Mouse (Mus musculus) cerebellum, postnatal 10 days (tissue): Measurements from ENCODE around the gene Gstp1.
"Not testable (repeated sequence)": the region's sequence is repeated elsewhere in the genome, so short reads cannot be mapped to it uniquely, and the experiment has no call there.

Source experiments
- DNase-seq, 2 experiments: peaks; one replicate each; pipeline ENCODE4 v3.0.0; 2021; ENCODE audit warnings: mixed read lengths in 2 of 2

The Gstp1 gene

DNA sequence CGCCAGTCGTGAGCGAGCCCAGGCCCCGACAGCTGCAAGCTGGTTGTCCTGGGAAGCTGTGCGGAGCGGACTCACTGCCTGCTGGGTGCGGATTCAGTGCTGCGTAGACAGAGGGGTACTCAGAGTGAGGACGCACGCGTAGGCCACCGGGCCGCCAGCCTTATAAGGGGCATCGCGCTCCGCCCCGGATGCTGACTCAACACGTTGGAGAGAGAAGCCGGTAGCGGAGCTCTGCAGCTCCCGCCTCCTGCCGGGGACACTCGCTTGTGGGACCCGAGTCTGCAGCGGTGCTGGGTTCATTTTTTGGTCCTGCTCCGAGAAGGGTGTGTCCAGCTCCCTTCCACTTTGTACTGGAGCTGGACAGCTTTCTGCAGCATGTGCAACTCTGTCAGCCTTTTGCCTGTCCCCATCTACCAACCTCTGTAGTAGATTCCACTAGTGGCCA is at the start of gene Gstp1:
Gene Gstp1 (minus strand): TSS at position 198 of the 445 bp plus-strand sequence.
- DNase-seq = peak; percentile 81 to 87

DNA sequence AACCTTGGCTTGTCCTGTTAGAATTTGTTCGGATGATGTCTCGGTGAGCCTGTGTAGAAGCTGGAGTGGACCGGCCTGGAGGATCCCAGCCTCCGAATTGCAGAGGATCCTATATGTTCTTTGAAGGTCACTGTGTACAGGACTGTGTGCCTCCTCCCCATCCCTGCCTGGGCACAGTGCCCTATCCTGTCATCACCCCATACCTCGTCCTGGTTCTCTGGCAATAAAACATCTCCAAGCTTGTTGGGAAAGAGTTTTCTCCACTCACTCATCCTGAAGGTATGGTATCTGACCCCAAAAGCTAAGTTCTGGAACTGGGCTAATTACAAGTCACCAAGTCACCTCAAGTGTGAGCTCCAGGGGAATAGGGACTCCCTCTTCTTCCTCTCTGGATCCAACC is 49.3 kb upstream of the Gstp1 start:
- no peak for DNase-seq

DNA sequence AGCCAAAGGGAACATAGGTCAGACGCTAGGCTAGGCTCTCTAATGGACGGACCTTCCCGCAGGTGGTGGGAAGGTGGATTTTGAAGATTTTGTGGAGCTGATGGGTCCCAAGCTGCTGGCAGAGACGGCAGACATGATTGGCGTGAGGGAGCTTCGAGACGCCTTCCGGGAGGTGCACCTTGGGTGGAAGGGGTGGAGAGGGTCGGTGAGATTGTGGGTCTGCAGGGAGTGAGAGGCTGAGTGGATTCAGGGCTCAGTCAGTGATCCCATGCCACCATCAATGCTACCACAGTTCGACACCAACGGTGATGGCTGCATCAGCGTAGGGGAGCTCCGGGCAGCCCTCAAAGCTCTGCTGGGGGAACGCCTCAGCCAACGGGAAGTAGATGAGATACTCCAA is 48.4 kb upstream of the Gstp1 start:
- DNase-seq = no peak

DNA sequence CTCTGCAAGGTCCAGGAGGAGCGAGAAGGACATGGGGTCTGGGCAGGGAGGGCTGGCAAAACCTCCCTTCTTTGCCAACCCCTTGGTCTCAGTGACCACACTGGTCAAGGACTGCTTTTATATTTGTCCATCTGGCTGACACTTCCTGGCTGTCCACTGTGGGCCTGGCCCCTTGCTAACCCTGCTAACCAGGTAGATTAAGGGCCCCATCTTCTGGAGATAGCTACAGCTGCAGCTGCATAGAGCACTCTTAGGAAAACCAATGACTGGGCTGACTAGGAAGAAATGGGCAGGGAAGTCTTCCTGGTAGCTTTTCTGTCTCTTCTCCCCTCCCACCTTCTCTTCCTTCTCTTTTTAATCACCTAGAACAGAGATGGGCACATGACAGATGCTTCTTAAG is 47.2 kb upstream of the Gstp1 start:
- DNase-seq = no peak

DNA sequence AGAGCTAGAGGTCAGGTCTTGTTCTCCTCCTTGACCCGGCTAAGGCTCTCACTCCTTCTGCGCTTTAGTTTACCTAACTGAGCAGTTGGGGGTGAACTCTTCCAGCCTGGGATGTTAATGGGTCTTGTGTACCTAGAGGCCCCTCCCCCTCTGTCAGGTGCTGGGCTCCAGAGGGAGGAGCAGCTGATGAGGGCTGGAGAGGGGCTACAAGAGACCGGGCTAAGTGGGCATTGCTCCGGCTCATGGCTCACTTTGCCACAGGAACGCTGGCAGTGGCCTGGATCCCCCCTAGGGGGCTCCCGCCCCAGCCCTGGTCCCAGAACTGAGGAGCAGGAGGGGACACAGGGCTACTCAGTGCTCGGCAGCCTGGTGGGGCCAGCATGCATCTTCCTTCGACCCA is 46.0 kb upstream of the Gstp1 start:
- no peak for DNase-seq

DNA sequence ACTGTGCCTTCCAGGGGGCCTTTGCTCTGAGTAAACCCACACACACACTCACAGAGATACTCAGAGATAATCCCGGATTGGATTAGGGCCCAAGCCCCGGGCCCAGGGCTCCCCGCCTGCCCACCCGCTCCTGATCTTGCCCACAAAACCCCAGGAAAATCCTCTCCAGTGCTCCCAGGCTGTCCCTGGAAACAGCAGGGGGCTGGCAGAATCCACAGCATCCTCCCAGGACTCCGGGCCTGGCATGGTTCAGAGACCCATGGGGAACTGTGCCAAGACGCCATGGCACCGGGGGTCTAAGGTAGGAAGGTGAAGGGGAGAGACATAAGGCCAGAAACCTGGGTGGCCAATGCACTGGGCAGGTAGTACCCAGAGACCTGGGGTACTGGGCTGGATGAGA is 45.5 kb upstream of the Gstp1 start:
- DNase-seq = no peak

DNA sequence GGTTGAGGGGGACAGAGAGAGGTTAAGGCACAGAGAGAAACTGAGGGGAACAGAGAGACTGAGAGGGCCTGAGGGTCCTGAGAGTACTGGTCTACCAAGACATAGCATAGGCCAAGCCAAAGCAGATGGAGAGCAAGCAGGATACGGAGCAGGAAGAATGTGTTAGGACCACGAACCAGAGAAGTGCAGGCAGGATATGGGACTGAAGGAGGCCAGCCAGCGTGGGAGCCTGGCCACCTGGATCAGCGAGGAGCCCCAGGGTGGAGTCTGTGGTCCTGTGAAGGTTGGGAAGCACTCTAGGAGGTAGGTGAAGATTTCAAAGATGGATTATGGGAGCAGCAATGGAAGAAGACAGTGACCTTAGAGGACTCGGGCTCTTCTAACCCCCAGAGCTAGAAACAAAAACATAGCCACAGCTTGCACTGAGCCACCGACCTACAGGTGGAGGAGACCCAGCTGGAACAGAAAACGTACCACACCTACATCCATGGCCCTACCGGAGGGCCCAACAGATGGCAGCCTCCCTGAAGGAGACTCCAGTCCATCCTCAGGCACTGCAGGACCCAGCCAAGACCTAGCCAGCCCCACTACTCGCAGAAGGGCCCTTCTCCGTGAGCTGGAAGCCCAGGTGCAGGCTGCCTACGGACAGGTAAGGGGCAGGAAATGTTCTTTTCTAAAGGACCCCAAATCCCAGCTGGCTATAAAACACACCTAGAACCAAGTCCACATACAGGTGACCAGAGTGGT is 44.6 kb upstream of the Gstp1 start:
- DNase-seq = no peak

DNA sequence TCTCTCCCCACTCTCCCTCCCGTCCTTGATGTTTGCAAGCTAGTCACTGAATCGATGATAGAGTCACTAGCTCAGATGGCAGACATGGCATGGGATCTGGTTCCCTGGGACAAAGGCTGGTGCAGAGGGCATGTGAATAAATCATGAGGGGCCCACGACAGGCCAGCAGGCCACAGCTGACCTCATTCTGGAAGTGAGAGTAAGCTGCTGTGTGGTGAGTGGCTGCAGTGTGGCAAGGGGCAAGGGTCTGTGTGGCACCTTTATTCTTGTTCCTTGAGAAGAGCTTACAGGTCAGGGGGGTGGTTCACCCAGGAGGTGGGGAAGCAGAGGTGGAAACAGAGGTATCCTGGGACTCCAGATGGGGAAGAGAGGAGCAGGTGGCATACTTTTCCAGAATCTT is 43.6 kb upstream of the Gstp1 start, which contains the start of gene Cabp2:
Gene Cabp2 (plus strand): TSS at position 185 of the 400 bp plus-strand sequence.
- DNase-seq = no peak

DNA sequence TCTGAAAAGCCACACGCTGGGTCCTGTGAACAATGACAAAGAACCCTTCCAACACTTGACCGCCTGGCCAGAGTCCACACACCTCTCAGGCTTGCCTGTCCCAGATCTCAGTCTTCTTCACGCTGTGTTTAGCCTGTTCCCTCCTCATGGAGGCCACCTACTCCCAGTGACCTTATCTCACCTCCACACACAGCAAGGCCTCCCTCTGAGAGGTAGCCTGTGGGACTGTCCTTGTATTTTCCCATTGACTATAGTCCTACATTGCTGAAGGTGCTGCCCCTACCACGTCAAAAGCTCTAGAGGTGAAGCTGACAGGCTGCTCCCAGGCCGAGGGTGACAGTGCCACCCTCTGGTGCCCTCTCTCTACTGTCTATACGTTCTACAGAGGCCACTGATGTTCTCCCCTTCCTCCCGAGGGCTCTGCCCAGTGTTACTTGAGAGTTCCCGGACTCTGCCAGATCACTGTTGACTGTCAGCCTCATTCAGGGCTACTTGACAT is 42.8 kb upstream of the Gstp1 start:
- DNase-seq = peak; percentile 67 to 75

DNA sequence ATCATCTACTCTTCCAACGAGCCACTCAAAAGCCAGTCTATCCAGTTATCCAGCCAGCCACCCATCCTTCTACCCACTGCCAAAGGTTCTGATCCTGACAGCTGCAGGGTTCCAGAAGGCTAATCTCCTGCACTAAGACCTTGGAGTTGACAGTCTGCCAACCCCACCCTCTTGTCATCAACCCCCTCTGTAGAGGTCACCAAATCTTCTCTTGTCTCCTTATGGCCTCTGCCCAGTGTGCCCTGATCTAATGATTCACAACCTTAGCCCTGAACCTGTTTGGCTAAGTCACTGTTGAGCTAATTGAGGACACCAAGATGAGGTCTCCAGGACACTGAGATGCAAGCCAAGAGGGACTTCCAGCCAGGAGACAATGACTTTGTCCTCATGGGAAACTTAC is 41.8 kb upstream of the Gstp1 start:
- DNase-seq = no peak

DNA sequence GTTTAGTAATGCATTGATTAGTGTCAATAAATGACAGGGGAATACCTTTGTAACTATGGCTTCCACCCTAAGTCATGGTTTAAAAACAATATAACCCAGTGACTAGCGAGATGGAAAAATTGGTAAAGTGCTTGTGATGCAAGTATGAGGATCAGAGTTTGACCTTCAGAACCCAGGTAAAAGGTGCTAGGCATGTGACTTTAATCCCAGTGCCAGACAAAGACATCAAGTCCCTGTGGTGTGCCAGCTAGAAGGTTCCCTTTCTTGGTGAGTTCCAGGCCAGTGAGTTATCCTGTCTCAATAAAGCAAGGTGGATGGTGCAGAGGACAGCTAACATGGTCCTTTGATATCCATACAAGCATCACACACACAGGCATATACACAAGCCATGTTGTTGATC is 37.7 kb upstream of the Gstp1 start:
- no peak for DNase-seq

DNA sequence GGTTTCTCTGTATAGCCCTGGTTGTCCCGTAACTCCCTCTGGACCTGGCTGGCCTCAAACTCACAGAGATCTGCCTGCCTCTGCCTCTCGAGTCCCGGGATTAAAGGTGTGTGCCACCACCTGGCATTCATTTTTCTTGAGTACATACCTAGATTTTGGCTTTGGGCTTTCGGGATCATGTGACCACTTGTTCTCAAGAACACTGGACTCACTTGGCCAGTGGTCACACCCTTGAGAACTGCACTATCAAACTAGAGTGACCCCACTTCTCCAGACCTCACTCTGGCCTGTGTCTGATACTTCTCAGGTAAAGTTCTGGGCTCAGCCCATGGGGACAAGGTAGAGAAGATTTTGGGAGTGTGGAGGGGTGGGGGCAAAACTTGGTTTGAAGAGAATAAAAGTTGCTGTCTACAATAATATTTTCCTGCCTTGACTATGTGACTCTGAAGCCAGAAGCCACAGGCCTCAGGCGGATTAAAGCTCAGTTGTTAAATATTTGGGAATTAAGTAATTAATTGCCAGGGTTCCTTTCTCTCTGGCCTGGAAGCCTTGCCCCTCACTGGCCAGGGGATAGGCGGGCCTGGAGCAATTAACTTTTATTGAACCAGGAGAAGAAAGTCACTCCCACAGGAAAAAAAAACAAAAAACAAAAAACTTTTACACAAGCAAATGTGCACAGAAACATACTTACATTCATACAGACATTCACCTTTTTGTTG is 35.1 kb upstream of the Gstp1 start:
- DNase-seq = no peak

DNA sequence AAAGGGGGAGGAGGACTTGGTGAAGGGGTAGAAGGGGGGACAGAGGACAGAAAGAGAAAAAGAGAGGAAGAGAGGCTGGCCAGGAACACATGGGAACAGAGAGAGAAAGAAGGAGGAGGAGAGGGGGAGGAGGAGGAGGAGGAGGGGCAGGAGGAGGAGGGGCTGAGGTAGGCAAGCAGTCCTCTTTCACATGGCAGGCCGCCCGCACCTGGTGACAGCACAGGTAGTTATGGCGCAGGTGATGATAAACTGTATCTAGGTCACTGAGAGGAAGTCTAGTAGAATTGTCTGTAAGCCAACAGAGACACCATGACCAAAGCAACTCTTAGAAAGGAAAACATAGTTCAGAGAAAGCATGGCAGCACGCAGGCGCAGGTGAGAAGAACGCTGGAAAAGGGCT is 33.6 kb upstream of the Gstp1 start:
- DNase-seq = peak in 1 of 2 experiments; percentile 49

DNA sequence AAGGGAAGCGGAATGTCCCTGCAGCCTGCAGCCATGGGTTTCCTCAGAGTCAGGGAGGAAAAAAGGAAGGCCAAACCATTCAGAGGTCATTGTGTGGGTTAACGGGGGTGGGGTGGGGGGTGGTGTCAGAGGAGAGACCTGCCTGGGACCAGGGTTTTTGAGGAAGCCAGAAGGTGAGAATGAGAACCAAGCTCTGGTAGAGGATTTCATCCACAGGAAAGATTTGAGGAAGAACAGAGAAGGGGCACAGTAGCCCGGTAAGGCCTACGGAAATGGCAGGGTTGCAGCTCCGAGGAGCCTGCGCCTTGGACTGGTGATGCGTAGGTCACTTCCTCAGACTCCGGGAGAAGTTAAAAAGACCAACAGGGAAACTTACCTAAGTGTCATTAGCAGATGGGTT is 33.0 kb upstream of the Gstp1 start:
- DNase-seq = no peak

DNA sequence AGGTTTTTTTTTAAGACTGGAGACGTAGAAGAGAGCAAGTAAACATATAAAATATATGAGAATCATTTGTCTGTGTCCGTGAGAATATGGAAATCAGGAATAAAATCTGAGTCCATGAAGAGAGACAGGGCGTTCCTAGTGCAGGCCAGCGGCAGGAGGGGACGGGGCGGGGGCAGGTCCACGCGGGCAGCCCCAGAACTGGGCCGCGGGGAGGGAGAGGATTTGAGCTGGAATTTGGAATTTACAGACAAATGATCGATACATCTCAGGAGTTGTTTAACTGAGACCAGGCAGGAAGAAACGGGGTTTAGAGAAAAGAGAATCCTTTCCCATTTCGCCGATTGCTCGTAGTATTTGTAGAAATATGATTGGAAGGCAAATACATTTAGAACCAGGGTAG is 32.5 kb upstream of the Gstp1 start:
- DNase-seq = no peak

DNA sequence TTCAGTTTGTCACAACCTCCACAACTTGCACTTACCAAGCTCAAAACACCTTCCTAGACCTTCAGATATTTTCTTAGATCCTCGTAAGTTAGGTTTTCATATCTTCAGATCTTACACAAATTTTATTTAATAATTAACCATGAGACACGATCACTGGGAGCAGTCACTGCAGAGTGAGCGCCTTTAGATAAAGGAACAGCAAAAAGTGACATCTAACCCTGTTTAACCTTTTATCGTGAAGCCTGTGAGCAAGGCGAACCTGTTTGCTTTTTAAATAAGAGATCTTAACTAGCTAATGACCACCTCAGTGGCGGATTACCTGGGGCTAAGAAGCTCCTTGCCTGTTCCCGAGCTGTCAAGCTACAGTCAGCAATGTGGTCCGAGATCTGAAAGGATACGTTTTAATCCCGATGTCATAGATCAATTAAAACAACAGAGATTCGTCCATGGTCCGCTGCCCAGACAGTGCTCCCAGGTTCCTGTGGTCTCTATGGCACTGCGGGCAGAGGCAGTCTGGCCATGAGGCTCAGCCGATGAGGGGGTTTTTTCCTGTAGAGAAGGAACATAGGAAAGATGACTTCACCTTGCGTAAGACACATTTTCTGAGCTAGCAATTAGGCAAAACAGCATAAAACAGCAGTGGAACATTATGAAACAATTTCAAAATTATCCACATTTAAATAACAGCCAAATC is 31.1 kb upstream of the Gstp1 start:
- DNase-seq = no peak

DNA sequence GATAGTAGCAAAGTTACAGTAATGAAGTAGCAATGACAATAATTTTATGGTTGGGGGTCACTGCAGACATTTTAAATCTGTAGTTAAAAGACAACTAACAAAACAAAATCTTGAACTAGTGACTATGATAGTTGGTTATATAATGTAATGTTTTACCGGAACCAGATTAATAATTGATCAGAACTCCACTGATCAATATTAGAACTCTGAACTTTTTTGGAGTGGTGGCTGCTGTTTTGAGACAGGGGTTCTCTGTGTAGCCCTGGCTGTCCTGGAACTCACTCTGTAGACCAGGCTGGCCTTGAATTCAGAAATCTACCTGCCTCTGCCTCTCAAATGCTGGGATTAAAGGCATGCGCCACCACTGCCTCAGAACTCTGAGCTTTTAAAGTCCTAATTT is 30.5 kb upstream of the Gstp1 start:
- not testable (repeated sequence) for DNase-seq

DNA sequence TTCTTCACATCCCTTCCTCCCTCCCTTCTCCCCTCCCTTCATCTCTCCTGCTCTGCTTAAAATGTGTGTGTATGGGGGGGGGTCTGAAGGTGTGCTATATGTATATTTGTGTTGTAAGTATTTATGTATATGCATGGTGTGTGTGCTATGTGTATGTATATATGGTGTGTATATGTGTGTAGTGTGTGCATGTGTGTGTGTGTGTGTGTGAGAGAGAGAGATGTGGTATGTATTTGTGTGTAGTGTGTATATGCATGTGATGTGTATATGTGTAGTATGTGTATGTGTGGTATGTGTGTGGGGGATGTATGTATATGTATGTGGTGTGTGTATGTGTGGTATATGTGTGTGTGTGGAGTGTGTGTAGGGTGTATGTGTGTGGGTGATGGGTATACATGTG is 29.1 kb upstream of the Gstp1 start:
- no peak for DNase-seq

DNA sequence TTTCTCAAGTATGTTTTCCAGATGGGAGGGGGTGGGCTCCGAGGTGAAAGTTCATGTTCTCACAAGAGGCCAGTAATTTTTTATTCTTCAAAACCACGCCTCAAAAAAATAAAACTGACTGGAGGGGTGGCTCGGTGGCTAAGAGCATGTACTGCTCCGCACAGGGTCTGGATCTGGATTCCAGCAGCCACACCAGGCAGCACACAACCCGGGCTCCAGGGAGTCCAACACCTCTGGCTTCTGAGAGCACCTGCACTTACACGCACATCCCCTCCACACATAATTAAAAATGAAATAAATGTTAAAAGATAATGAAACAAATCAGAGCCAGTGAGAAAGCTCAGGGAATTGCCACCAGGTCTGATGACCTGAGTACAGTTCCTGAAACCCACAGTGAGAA is 28.5 kb upstream of the Gstp1 start:
- no peak for DNase-seq

DNA sequence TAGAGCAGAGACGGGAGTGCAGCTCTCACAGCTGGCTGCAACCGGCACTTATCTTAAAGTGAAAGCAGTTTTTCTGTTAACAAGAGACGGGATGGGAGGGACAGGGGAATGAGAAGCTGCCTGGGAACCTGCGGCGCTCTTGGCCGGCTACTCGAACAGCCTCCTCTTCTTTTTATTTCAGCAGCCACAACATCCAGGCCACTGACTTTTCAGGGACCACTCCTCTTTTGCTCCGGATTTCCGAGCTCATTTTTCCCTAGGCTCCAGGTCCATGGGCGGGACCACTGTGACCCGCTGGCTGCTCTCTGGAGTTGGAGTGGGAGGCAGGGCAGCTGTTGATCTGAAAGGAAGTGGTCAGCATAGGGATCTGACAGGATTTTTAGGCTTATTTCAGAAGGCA is 26.7 kb upstream of the Gstp1 start:
- DNase-seq = not testable (repeated sequence)

DNA sequence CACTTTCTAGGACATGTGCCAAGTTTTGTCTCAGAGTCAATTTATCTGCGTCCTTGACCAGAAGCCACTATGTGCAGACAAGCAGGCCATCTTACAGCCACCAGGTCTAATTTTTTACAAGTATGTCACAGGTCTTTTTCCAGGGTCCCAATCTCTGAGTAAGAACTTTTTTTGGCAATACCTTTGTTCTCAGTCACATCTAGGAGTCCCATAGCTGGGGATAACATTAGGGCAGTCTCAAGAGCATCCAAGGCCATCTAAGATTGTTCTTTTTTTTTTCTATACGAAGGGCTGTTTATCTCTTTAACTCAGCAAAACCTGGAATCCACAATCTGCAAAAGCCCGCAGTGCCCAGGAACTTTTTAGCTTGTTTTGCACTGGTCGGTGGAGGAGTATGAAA is 25.6 kb upstream of the Gstp1 start:
- DNase-seq = not testable (repeated sequence)

DNA sequence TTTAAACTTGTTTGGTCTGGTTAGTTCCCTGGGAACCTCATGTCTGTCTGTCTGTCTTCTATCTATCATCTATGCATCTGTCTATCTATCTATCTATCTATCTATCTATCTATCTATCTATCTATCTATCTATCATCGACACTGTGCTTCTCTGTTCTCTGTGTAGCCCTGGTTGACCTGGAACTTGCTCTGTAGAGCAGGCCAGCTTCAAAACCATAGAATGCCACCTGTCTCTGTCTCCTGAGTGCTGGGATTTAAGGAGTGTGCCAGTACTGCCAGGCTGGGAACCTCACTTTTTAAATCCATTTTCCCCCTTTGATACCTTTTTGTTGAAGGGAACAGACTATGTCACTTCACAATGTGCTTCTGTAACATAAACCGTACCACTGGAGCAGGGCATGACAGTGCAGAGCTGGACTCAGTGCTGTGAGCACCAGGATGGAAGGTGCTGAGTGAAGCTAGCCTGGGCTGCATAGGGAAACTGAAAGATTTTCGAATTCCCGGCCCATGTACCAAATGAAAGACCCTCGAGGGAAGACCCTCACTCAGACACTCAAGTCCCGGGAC is 23.2 kb upstream of the Gstp1 start:
- no peak for DNase-seq
